Mouse (Mus musculus) lung, postnatal 14 days (tissue): ENCODE results near the gene Gm13178.

Source experiments
- DNase-seq: peaks from one replicate; pipeline ENCODE4 v3.0.0; 2021

Gene Gm13178

DNA sequence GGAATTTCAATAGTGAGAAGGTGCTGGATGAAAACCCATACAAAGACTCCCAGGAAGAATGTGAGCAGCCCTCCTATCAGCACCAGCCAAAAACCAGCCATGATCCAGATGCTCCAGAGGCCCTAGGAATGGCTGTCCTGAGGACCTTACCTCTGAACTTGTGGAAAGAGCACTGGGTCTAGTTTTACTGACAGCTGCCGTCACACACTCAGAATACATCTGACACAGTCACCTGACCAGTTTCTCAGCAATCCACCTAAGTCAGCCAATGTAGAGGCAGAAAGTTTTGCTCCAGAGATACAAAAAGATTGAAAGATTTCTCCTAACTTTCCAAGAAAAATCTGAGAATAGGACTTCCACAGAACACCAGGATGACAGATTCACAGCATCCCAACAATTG, at the start of gene Gm13178:
TSS of gene Gm13178 (minus strand) at position 101 of the 400 bp plus-strand sequence.
- no peak for DNase-seq

- peak; percentile 39 for DNase-seq
Measured at GRCm38 (mm10) chr4:144765722-144766121, 44.5 kb upstream of the Gm13178 start.

- DNase-seq, result no peak
Measured at GRCm38 (mm10) chr4:144749139-144749538, 27.9 kb upstream of the Gm13178 start.

GRCm38 (mm10) chr4:144719691-144720090, 1.5 kb downstream of the Gm13178 start:
- no peak for DNase-seq

DNA sequence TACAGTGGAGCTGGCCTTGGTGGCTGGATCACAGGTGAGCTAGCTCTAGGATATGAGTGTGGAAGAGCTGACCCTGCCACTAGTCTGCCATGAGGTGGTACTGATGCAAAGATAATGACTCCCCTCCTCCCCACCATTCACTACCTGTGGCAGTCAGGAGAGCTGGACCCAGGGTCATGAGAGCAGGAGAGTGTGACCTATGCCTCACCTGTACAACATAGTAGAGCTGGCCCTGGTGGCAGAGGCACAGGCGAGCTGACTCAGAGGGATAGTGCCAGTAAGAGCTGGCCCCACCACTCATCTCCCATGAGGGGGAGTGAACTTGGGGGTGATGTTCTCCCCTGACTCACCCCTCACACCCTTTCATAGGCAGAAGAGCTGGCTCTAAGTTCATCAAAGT, 2.9 kb downstream of the Gm13178 start:
- DNase-seq, result no peak

DNA sequence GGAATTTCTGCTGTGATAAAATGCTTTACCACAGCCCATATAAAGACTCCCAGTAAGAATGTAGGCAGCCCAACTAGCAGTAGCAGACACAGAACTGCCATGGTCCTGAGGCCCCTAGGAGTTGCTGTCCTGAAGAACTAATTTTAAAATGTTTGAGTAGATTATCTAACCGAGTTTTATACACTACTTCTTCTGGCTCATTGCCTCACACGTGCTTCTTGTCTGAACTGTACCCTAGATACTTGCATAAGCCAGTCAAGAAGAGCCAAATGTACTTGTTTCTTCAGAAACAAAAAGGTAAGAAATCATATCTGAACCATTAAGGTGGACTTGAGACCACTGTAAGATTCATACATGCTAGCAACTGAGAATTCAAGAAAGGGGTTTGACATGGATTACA, 34.9 kb downstream of the Gm13178 start, which contains the start of gene Gm436:
TSS of gene Gm436 (minus strand) at position 101 of the 400 bp plus-strand sequence.
- no peak for DNase-seq
